Mouse (Mus musculus): ENCODE data around the gene Arhgap15. TPM values are rescaled to one million over a fixed set of nuclear protein-coding genes. Genes with fewer than 3 reads are reported as not detected.

Arhgap15 gene
- polyA plus RNA-seq, 1 experiment from 2014 or later: 0.77 TPM

DNA sequence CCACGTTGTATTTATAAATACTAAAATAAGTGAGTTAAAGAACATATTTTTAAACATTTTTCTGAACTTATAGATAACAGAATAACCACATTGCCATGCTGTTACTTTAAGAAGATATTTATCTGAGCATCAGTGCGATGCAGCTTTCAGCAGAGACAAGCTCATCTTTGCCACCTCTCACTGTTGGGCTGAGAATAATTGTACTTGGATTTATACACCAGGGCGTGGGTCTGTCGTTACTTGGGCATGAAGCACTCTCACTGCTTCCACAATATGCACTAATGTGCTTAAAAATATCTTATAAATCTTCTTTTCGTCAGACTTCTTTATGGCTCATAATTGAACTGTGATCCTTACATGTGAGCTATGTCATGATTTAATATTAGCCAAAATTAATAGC is 372.5 kb downstream of the Arhgap15 start:
- 78% methylated on average over 5 of the region's 5 CpGs for WGBS
- ATAC-seq (ENCODE audit: insufficient number of reproducible peaks, insufficient read depth, low FRiP score, low read depth): no peak
- Histone ChIP-seq H3K4me3 (ENCODE audit: control insufficient read depth in 1 of 2, insufficient read depth in 1 of 2, low read depth in 1 of 2, low read length in 2 of 2) (no peak overlapping the region), H3K4me1 (ENCODE audit: control insufficient read depth in 2 of 2, insufficient read depth in 2 of 2, low read length in 2 of 2) (no peaks in the 10 kb centered on the region), H3K9ac (ENCODE audit: low read length) (no peak overlapping the region), H3K27me3 (ENCODE audit: control insufficient read depth, insufficient read depth, low read length) (no peaks in the 10 kb centered on the region), H3K36me3 (ENCODE audit: control insufficient read depth, insufficient read depth, low read length) (no peaks in the 10 kb centered on the region), H3K27ac (replicated peaks in 1 of 2; ENCODE audit: control insufficient read depth in 1 of 2, insufficient read depth in 1 of 2, low read depth in 2 of 2, low read length in 2 of 2) (no peak overlapping the region), H3K9me3 (ENCODE audit: control insufficient read depth, low read length) (no peaks in the 10 kb centered on the region), H3K4me2 (ENCODE audit: low read length) (no peak overlapping the region)

- no peaks in the 10 kb centered on the region for H3K27me3 ChIP-seq (ENCODE audit: control insufficient read depth, insufficient read depth, low read length)
- ATAC-seq (ENCODE audit: insufficient number of reproducible peaks, insufficient read depth, low FRiP score, low read depth): no peak
- H3K9ac ChIP-seq (ENCODE audit: low read length): no peak overlapping the region
- H3K4me3 ChIP-seq (ENCODE audit: control insufficient read depth in 1 of 2, insufficient read depth in 1 of 2, low read depth in 1 of 2, low read length in 2 of 2): no peak overlapping the region
- no peak overlapping the region for H3K4me2 ChIP-seq (ENCODE audit: low read length)
- no peak overlapping the region for H3K27ac ChIP-seq (replicated peaks in 1 of 2; ENCODE audit: control insufficient read depth in 1 of 2, insufficient read depth in 1 of 2, low read depth in 2 of 2, low read length in 2 of 2)
- H3K9me3 ChIP-seq (ENCODE audit: control insufficient read depth, low read length): no peaks in the 10 kb centered on the region
- no peaks in the 10 kb centered on the region for H3K36me3 ChIP-seq (ENCODE audit: control insufficient read depth, insufficient read depth, low read length)
- no peaks in the 10 kb centered on the region for H3K4me1 ChIP-seq (ENCODE audit: control insufficient read depth in 2 of 2, insufficient read depth in 2 of 2, low read length in 2 of 2)
- 81% methylated on average over 2 of the region's 2 CpGs for WGBS
Measured at GRCm38 (mm10) chr2:44123246-44123645, 374.6 kb downstream of the Arhgap15 start.

- H3K4me2 ChIP-seq (ENCODE audit: low read length): no peak overlapping the region
- H3K27ac ChIP-seq (replicated peaks in 1 of 2; ENCODE audit: control insufficient read depth in 1 of 2, insufficient read depth in 1 of 2, low read depth in 2 of 2, low read length in 2 of 2): no peak overlapping the region
- no peak overlapping the region for H3K4me3 ChIP-seq (ENCODE audit: control insufficient read depth in 1 of 2, insufficient read depth in 1 of 2, low read depth in 1 of 2, low read length in 2 of 2)
- no peaks in the 10 kb centered on the region for H3K36me3 ChIP-seq (ENCODE audit: control insufficient read depth, insufficient read depth, low read length)
- no peak for ATAC-seq (ENCODE audit: insufficient number of reproducible peaks, insufficient read depth, low FRiP score, low read depth)
- no peaks in the 10 kb centered on the region for H3K27me3 ChIP-seq (ENCODE audit: control insufficient read depth, insufficient read depth, low read length)
- H3K9ac ChIP-seq (ENCODE audit: low read length): no peak overlapping the region
- 63% methylated on average over 3 of the region's 3 CpGs for WGBS
- no peaks in the 10 kb centered on the region for H3K9me3 ChIP-seq (ENCODE audit: control insufficient read depth, low read length)
- H3K4me1 ChIP-seq (ENCODE audit: control insufficient read depth in 2 of 2, insufficient read depth in 2 of 2, low read length in 2 of 2): no peaks in the 10 kb centered on the region
Measured at GRCm38 (mm10) chr2:44124093-44124492, 375.5 kb downstream of the Arhgap15 start.

DNA sequence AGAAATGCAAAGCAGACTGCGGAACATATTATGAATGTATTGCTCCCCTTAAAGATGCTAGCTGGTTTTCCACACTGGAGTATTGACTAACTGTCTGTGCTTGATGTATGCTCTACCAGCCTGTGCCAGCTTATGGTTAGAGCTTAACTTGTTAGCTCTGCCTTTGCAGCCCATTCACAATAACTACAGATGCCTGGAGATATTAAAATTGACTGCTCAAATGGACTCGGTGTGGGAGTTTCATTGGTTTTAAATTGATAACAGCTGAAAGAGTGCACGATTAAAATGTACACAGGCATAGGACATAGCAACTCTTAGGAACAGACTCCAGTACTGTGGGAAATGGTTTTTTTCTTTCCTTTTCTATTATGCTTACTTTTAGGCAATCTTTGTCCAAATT is 376.1 kb downstream of the Arhgap15 start:
- 83% methylated on average over 3 of the region's 3 CpGs for WGBS
- Histone ChIP-seq H3K4me1 (ENCODE audit: control insufficient read depth in 2 of 2, insufficient read depth in 2 of 2, low read length in 2 of 2) (no peaks in the 10 kb centered on the region), H3K27ac (replicated peaks in 1 of 2; ENCODE audit: control insufficient read depth in 1 of 2, insufficient read depth in 1 of 2, low read depth in 2 of 2, low read length in 2 of 2) (no peak overlapping the region), H3K36me3 (ENCODE audit: control insufficient read depth, insufficient read depth, low read length) (no peaks in the 10 kb centered on the region), H3K9ac (ENCODE audit: low read length) (no peak overlapping the region), H3K4me3 (ENCODE audit: control insufficient read depth in 1 of 2, insufficient read depth in 1 of 2, low read depth in 1 of 2, low read length in 2 of 2) (no peak overlapping the region), H3K27me3 (ENCODE audit: control insufficient read depth, insufficient read depth, low read length) (no peaks in the 10 kb centered on the region), H3K9me3 (ENCODE audit: control insufficient read depth, low read length) (no peaks in the 10 kb centered on the region), H3K4me2 (ENCODE audit: low read length) (no peak overlapping the region)
- no peak for ATAC-seq (ENCODE audit: insufficient number of reproducible peaks, insufficient read depth, low FRiP score, low read depth)

DNA sequence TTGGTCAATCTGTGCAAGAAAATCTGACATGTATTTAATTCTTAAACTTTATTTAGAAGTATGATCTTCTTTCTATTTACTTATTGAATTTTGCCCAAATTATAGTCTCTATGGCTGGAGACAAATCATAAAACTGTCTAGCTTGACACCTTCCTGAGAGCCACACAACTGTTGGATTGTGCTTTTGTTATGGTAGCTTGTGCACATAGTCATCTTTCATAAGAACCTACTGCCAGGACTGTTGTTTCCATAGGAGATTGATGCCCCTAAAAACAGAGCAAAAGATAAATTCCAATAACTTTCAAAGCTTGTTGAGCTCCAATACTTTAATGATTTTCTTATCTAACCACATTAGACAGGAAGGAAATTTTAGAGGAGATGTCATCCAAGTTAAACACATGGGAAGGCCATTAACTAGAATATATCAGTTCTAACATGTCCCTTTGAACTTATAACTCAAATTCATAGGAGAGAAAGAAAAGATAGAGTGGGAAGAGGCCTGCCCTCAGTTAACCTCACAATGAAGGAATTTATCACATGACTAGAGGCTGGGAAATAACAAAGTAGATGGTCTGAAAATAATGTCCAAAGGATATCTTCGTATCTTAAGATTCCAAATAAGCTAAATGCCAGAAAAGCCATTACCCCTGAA is 377.5 kb downstream of the Arhgap15 start:
- no peak overlapping the region for H3K4me3 ChIP-seq (ENCODE audit: control insufficient read depth in 1 of 2, insufficient read depth in 1 of 2, low read depth in 1 of 2, low read length in 2 of 2)
- no peaks in the 10 kb centered on the region for H3K36me3 ChIP-seq (ENCODE audit: control insufficient read depth, insufficient read depth, low read length)
- H3K27me3 ChIP-seq (ENCODE audit: control insufficient read depth, insufficient read depth, low read length): no peaks in the 10 kb centered on the region
- no peak overlapping the region for H3K4me2 ChIP-seq (ENCODE audit: low read length)
- H3K9me3 ChIP-seq (ENCODE audit: control insufficient read depth, low read length): no peaks in the 10 kb centered on the region
- H3K4me1 ChIP-seq (ENCODE audit: control insufficient read depth in 2 of 2, insufficient read depth in 2 of 2, low read length in 2 of 2): no peaks in the 10 kb centered on the region
- no peak overlapping the region for H3K9ac ChIP-seq (ENCODE audit: low read length)
- WGBS: 79% methylated on average over 1 of the region's 1 CpGs
- no peak overlapping the region for H3K27ac ChIP-seq (replicated peaks in 1 of 2; ENCODE audit: control insufficient read depth in 1 of 2, insufficient read depth in 1 of 2, low read depth in 2 of 2, low read length in 2 of 2)
- no peak for ATAC-seq (ENCODE audit: insufficient number of reproducible peaks, insufficient read depth, low FRiP score, low read depth)

- WGBS: 38% methylated on average over 3 of the region's 3 CpGs
- Histone ChIP-seq H3K36me3 (ENCODE audit: control insufficient read depth, insufficient read depth, low read length) (no peaks in the 10 kb centered on the region), H3K9ac (ENCODE audit: low read length) (no peak overlapping the region), H3K9me3 (ENCODE audit: control insufficient read depth, low read length) (no peaks in the 10 kb centered on the region), H3K4me1 (ENCODE audit: control insufficient read depth in 2 of 2, insufficient read depth in 2 of 2, low read length in 2 of 2) (no peaks in the 10 kb centered on the region), H3K4me2 (ENCODE audit: low read length) (no peak overlapping the region), H3K27ac (replicated peaks in 1 of 2; ENCODE audit: control insufficient read depth in 1 of 2, insufficient read depth in 1 of 2, low read depth in 2 of 2, low read length in 2 of 2) (no peak overlapping the region), H3K4me3 (ENCODE audit: control insufficient read depth in 1 of 2, insufficient read depth in 1 of 2, low read depth in 1 of 2, low read length in 2 of 2) (no peak overlapping the region), H3K27me3 (ENCODE audit: control insufficient read depth, insufficient read depth, low read length) (no peaks in the 10 kb centered on the region)
- no peak for ATAC-seq (ENCODE audit: insufficient number of reproducible peaks, insufficient read depth, low FRiP score, low read depth)
Measured at GRCm38 (mm10) chr2:44129533-44129932, 380.9 kb downstream of the Arhgap15 start.

GRCm38 (mm10) chr2:44131271-44131670 is 382.6 kb downstream of the Arhgap15 start:
- no peaks in the 10 kb centered on the region for H3K36me3 ChIP-seq (ENCODE audit: control insufficient read depth, insufficient read depth, low read length)
- H3K4me2 ChIP-seq (ENCODE audit: low read length): no peak overlapping the region
- no peak for ATAC-seq (ENCODE audit: insufficient number of reproducible peaks, insufficient read depth, low FRiP score, low read depth)
- H3K4me3 ChIP-seq (ENCODE audit: control insufficient read depth in 1 of 2, insufficient read depth in 1 of 2, low read depth in 1 of 2, low read length in 2 of 2): no peak overlapping the region
- no peaks in the 10 kb centered on the region for H3K9me3 ChIP-seq (ENCODE audit: control insufficient read depth, low read length)
- H3K27me3 ChIP-seq (ENCODE audit: control insufficient read depth, insufficient read depth, low read length): no peaks in the 10 kb centered on the region
- H3K9ac ChIP-seq (ENCODE audit: low read length): no peak overlapping the region
- H3K4me1 ChIP-seq (ENCODE audit: control insufficient read depth in 2 of 2, insufficient read depth in 2 of 2, low read length in 2 of 2): no peaks in the 10 kb centered on the region
- H3K27ac ChIP-seq (replicated peaks in 1 of 2; ENCODE audit: control insufficient read depth in 1 of 2, insufficient read depth in 1 of 2, low read depth in 2 of 2, low read length in 2 of 2): no peak overlapping the region
- WGBS: 63% methylated on average over 3 of the region's 3 CpGs

- ATAC-seq (ENCODE audit: insufficient number of reproducible peaks, insufficient read depth, low FRiP score, low read depth): no peak
- Histone ChIP-seq H3K9me3 (ENCODE audit: control insufficient read depth, low read length) (no peaks in the 10 kb centered on the region), H3K36me3 (ENCODE audit: control insufficient read depth, insufficient read depth, low read length) (no peaks in the 10 kb centered on the region), H3K27me3 (ENCODE audit: control insufficient read depth, insufficient read depth, low read length) (no peaks in the 10 kb centered on the region), H3K4me1 (ENCODE audit: control insufficient read depth in 2 of 2, insufficient read depth in 2 of 2, low read length in 2 of 2) (no peaks in the 10 kb centered on the region), H3K4me2 (ENCODE audit: low read length) (no peak overlapping the region), H3K9ac (ENCODE audit: low read length) (no peak overlapping the region), H3K27ac (replicated peaks in 1 of 2; ENCODE audit: control insufficient read depth in 1 of 2, insufficient read depth in 1 of 2, low read depth in 2 of 2, low read length in 2 of 2) (no peak overlapping the region), H3K4me3 (ENCODE audit: control insufficient read depth in 1 of 2, insufficient read depth in 1 of 2, low read depth in 1 of 2, low read length in 2 of 2) (no peak overlapping the region)
- WGBS: 66% methylated on average over 3 of the region's 3 CpGs
Measured at GRCm38 (mm10) chr2:44134796-44135195, 386.2 kb downstream of the Arhgap15 start.
